Mouse (Mus musculus): ENCODE measurements around the gene Rffl.
A peak's percentile ranks its signal among the peaks of the same experiment; 100 is the strongest.

Rffl gene

DNA sequence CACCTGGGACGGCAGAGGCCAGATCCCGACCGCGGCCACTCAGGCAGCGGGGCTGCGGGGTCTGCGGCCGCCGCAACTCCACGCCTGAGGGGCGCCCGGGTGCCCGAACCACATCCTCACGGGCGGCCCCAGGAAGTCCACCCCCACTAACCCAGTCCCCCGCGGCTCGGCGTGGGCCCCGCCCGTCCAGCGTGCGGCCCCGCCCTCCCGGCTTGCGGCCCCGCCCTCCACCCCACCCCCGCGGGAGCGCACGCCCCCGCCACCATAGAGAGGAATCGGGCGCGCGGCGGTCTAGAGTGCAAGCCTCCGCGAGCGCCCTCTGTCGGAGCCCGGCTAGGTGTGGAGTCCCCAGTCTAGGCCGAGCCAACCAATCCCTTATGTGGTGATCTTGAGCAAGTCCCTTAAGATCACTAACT is at the start of gene Rffl:
Gene Rffl (minus strand): TSS at position 180 of the 416 bp plus-strand sequence.
- peak; percentile 90 for DNase-seq (ENCODE audit: low read depth, low spot score)

- DNase-seq (ENCODE audit: low read depth, low spot score), result no peak
Measured at GRCm38 (mm10) chr11:82920768-82921167, 49.8 kb upstream of the Rffl start.

DNA sequence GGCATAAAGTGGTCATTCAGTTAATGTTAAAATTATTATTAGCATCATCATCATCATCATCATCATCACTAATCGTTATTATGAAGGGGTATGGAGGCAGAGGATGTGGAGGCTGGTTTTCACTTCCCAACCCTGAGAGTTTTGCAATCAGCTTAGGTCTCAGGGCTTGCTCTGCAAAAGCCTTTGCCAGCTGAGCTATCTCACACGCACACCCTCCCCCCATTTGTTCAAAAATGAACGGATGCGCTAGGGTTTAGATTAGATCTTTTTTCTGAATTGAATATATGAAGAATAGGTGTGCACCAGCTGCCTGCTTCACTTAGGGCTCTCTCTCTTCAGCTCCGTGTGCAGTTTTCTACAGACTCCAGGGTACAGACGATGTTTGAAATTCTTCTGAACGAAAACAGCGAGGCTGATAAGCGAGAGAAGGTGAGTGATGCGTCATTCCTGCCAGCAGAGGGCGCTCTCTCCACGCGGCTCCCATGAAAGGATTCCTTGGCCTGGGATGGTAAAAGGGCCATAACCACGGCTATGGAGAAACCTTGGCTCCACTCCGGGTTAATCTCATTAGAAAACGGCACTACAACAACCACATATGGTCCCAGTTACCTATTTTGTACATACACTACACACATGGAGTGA is 43.8 kb upstream of the Rffl start:
- DNase-seq (ENCODE audit: low read depth, low spot score), result peak; percentile 48

GRCm38 (mm10) chr11:82910679-82911389 is 39.8 kb upstream of the Rffl start:
- no peak for DNase-seq (ENCODE audit: low read depth, low spot score)

DNA sequence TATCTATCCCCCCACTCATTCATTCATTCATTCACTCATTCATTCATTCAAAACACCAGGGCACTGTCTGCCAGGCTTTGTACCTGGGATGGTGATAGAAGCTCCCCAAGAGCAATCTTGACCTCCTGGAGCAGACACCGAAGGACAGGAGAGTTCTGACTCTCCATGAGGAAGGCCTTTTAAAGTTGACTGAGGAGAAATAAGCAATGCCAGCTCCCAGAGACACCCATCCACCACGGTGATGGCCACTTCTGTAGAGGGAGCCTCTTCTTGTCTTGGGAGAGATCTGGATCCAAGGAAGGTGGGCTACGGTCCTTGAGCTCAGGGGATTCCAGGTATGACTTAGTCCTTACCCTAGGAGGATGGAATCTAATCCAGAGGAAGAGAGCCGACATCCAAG is 39.2 kb upstream of the Rffl start, which contains the start of gene Unc45b:
Gene Unc45b (plus strand): TSS at position 301 of the 400 bp plus-strand sequence.
- no peak for DNase-seq (ENCODE audit: low read depth, low spot score)

GRCm38 (mm10) chr11:82908608-82908989 is 37.6 kb upstream of the Rffl start:
- DNase-seq (ENCODE audit: low read depth, low spot score), result no peak

DNA sequence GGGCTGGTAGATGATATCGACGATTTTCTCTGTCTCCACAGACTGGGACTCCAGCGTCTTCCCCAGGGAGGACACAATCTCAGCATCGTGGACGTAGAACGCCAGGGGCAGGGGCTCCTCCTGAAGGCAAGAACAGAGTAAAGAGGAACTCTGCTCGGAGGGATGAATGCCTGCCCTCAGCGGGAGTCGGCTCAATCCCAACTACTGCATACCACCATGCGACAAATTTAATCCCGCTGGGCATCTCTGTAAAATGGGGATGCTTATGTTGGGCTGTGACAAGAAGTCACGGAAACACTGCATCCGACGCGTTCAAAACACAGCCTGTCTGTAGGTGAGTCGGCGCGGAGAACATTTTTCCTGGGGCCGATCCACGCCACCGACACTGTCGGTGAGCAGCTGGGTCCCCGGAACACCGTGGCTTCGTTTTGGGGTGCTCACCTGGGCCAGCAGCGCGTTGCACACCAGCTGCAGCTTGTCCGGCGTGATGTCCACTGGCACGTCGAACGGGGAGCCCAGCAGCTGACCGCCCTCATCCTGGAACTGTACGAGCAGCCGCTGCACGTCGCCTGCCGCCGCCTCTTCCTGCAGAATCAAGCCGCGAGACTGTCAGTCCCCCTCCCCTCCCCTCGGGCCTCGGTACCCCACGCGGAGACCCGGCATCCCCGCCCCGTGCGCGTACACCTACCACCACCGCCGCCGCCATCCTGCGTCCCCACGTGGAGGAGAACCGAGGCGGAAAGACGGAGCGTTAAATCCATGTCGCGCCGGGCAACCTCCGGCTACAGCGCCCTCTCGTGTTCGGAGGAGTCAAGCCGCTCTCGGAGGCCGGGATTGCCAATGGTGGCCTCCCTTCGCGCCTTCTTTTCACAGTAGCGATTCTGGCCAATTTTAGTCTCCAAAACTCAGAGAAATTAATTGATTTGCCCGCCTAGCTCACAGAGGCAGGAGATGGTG is 36.9 kb upstream of the Rffl start, which contains the start of gene Nle1:
Gene Nle1 (minus strand): TSS at position 761 of the 957 bp plus-strand sequence.
- DNase-seq (ENCODE audit: low read depth, low spot score), result peak; percentile 71

DNA sequence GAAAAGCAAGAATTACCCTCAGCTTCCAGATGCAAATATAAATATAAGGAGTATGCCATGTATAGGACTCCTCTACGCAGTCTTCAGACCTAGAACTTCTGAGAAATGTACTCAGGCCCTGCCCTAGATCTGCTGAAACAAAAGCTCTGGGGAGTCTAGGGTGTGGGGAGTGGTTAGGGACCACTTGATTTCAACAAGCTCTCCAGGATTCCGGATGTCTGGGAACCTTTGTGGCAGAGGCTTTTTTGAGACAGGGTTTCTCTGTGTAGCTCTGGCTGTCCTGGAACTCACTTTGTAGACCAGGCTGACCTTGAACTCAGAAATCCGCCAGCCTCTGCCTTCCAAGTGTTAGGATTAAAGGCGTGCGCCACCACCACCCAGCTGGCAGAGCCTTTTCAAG is 34.8 kb upstream of the Rffl start:
- no peak for DNase-seq (ENCODE audit: low read depth, low spot score)

GRCm38 (mm10) chr11:82904952-82905351 is 33.9 kb upstream of the Rffl start:
- no peak for DNase-seq (ENCODE audit: low read depth, low spot score)

GRCm38 (mm10) chr11:82901606-82902310 is 30.7 kb upstream of the Rffl start:
- no peak for DNase-seq (ENCODE audit: low read depth, low spot score)

DNA sequence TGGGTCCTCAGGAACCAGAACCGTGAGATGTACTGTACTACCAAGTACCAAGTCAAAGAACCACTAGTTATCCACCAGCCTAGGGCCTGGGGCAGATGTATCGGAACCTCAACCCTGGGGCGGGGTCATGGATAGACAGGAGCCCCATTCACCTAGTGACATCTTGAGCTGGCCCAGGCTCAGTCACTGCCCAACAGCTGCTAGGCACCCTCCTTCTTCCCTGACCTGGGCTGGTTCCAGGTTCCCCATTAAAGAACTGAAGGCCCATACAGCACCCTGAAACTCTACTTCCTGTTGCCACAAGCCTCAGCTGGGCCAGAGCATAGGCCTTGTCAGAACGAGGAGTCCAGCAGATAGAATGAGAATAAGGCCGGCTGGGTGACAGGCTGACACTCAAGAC is 28.7 kb upstream of the Rffl start:
- no peak for DNase-seq (ENCODE audit: low read depth, low spot score)

DNA sequence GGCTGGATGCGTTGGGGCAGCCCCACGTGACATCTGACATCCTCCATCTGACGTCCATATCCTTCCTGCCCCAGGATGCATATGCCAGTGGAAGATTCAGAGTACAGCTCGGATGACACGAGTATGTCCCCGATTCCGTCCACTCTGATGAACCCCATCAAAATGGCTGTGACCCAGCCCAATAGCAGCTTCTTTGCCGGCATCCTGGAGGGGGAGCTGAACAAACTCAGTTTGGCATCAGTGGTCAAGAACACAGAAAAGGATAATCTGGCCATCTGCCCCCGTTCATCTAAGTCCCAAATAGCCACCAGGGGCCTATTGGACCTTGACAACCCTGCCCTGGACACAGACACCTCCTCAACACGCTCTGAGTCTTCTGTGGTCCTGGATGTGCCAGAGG is 26.5 kb upstream of the Rffl start:
- DNase-seq (ENCODE audit: low read depth, low spot score), result no peak

DNA sequence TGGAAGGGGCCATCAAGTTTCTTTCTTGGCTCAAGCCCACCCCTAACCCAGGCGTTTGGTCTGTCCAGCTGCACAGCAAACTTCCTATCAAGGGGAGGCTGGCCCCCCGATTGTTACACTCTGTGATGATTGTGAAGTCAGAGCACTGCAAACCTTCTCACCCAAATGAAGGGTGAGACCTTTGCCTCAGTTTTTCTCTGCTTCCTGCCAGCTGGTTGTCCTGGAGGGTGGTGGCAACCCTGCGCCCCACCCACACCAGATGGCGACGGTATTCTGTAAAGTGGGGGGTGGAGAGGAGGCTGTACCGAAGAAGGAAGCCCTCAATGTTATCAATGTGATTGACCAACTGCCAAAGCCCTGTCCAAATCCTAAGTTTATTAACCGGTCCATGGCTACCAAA is 20.9 kb upstream of the Rffl start, which contains the start of gene Fndc8:
Gene Fndc8 (plus strand): TSS at position 189 of the 400 bp plus-strand sequence.
- DNase-seq (ENCODE audit: low read depth, low spot score), result no peak

DNA sequence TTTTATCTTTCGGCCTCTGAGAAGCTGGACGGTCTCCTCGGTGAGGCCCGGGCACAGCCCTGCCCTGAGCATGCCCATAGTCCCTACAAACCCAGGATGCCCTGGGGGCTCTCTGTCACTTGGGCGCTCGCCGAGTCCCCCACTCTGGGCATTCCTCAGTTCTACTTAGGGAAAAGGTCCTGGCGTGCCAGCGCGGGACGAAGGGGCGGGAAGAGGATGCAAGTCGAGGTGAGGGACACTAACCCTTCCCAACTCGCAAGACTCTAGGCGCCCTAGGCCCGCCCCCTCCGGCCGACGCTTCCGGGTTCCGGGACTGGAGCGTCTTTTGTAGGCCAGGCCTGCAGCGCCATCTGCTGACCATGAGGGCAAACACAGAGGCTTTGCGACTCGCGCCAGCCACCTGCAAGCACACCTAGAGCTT is 19.3 kb upstream of the Rffl start, which contains the start of gene Rad51d:
Gene Rad51d (minus strand): TSS at position 273 of the 421 bp plus-strand sequence.
- DNase-seq (ENCODE audit: low read depth, low spot score), result peak; percentile 89

- DNase-seq (ENCODE audit: low read depth, low spot score), result no peak
Measured at GRCm38 (mm10) chr11:82889524-82890341, 18.7 kb upstream of the Rffl start.

DNA sequence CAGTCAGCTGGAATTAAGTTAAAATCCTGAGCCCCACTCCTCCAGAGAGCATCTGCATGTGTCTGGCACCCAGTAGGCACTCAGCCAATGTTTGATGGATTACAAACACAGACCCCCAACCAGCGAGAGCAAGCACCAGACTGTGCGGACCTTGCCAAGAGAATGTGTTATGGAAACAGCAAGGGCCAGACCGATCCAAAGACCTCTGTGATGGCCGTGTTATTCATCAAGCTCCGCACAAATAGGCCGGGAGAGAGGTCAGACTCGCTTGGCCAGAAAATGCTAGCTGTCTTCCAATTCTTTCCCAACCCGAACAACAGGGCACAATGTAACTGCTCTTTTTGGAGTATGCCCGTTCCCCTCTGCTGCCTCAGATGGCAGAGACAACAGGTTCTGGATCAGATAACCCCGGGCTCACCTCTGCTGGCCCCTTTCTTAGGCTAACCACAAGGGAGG is 17.5 kb upstream of the Rffl start:
- no peak for DNase-seq (ENCODE audit: low read depth, low spot score)

GRCm38 (mm10) chr11:82886559-82886958 is 15.5 kb upstream of the Rffl start:
- no peak for DNase-seq (ENCODE audit: low read depth, low spot score)

DNA sequence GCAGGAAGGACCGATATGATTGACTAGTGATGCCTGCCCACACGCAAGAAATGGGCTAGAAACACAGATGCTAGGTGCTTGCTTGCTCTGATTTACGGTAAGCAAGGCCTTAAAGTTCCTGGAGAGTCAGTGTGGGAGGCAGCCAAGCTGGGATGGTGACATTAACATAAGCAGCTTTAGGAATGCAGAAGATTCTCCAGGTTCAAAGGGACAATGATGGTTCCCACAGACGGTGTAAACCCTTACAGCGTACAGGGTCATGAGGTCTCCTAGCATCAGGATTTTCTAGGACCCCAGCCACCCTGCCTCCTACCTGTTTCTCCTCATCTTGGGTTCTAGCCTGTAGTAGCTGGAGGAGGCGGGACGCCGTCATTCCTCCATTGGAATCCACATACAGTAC is 12.2 kb upstream of the Rffl start:
- no peak for DNase-seq (ENCODE audit: low read depth, low spot score)

- DNase-seq (ENCODE audit: low read depth, low spot score), result no peak
Measured at GRCm38 (mm10) chr11:82877726-82878344, 6.8 kb upstream of the Rffl start.

DNA sequence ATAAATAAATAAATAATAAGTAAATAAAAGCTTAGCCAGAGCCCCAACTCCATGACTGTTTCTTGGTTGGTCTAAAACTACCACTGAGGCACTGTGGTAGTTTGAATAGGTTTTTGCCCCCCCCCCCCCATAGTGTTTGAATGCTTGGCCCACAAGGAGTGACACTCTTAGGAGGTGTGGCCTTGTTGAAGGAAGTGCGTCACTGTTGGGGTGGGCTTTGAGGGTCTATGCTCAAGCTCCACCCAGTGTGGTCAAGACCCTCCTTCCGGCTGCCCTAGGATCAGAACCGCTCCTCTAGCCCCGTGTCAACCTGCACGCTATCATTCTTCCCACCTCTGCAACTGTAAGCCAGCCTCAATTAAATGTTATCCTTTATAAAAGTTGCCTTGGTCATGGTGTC is 4.6 kb upstream of the Rffl start:
- no peak for DNase-seq (ENCODE audit: low read depth, low spot score)
